Mouse (Mus musculus) liver, embryonic 11.5 days (tissue): ENCODE measurements around the gene 2510009E07Rik. TPM values are rescaled to one million over a fixed set of nuclear protein-coding genes. Genes with fewer than 3 reads are reported as not detected.
A peak's percentile ranks its signal among the peaks of the same experiment; 100 is the strongest.

ENCODE experiments used
- ATAC-seq: fragments of 200-750 bp; cut with Nextera tagmentation; replicated peaks from 2 replicates; pipeline ENCODE4 v1.8.0; 2017; ENCODE audit warnings: moderate number of reproducible peaks, mild to moderate bottlenecking, moderate TSS enrichment, moderate library complexity; ENCODE audit not compliant: low FRiP score
- DNase-seq: peaks from one replicate; pipeline ENCODE4 v3.0.0-alpha.2; 2017; ENCODE audit warnings: low spot score
- H3K27ac ChIP-seq: fragments of 300-500 bp; sonication (generic); 2 replicates; pipeline ENCODE4 v1.5.1; 2014; ENCODE audit warnings: mild to moderate bottlenecking, low read depth, low read length, control low read depth
- H3K27me3 ChIP-seq: fragments of 300-500 bp; sonication (generic); replicated peaks from 2 replicates; pipeline ENCODE4 v1.6.1; 2014; ENCODE audit warnings: low read length, mixed read lengths; ENCODE audit not compliant: control insufficient read depth, insufficient read depth
- H3K36me3 ChIP-seq: fragments of 300-500 bp; sonication (generic); 2 replicates; pipeline ENCODE4 v1.6.1; 2014; ENCODE audit warnings: mild to moderate bottlenecking, low read length, moderate library complexity, mixed read lengths; ENCODE audit not compliant: control insufficient read depth, insufficient read depth
- H3K4me1 ChIP-seq: fragments of 300-500 bp; sonication (generic); replicated peaks from 2 replicates; pipeline ENCODE4 v1.6.1; 2014; ENCODE audit warnings: low read length, mixed read lengths; ENCODE audit not compliant: control insufficient read depth, insufficient read depth
- H3K4me2 ChIP-seq: fragments of 300-500 bp; sonication (generic); 2 replicates; pipeline ENCODE4 v1.6.1; 2014; ENCODE audit warnings: mild to moderate bottlenecking, control low read depth, moderate library complexity
- H3K4me3 ChIP-seq: fragments of 300-500 bp; sonication (generic); 2 replicates; pipeline ENCODE4 v1.5.1; 2014; ENCODE audit warnings: low read depth, low read length, control low read depth
- H3K9ac ChIP-seq: fragments of 300-500 bp; sonication (generic); 2 replicates; pipeline ENCODE4 v1.6.1; 2014; ENCODE audit warnings: low read depth, low read length, control low read depth
- H3K9me3 ChIP-seq: fragments of 300-500 bp; sonication (generic); 2 replicates; pipeline ENCODE4 v1.6.1; 2016; ENCODE audit warnings: low read length, inconsistent platforms, mixed read lengths; ENCODE audit not compliant: control insufficient read depth
- WGBS: fragments of 180-500 bp; shearing (Covaris S2); extraction: QIAGEN DNeasy Blood & Tissue Kit; methylation state at CpG from one replicate; pipeline ENCODE4 v1.1.7; 2014; 5-methylcytosine and 5-hydroxymethylcytosine counted together
- polyA plus RNA-seq: library from polyadenylated mRNA; unstranded; fragments of >200 nt; fragmentation: Nextera tagmentation; extraction: Ambion mirVana; gene quantifications from 2 replicates; pipeline ENCODE4 v1.2.1, GENCODE M21; 2014

The 2510009E07Rik gene
- polyA plus RNA-seq, 1 experiment from 2014 or later, result 5.7 TPM

DNA sequence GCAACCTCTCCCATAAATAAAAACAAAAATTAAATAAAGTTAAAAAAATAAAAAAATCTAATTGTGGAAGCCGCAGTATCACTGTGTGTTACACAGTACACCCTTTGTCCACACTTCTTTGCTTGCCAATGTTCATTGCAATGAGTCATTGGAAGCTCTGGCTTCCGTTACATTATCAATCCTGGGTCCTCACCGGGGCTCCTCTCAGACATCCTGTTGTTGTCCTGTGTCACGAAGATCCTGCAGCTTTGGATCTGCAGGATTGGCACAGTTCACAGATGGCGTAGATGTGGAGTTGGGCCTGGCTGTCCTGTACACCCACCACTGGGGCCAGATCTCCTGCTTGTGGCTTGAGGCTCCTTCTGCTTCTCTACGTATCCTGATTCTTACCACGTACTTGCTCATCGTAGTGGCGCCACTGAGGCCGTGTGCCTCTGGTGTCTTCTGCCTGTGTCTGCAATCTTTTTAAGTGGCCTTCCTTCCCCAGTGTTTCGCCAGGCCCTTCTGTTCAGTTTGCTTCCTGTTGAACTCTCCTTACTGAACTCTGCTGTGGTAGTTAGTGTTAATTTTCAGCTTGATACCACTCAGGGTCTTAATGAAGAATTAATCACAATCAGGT is 57.2 kb downstream of the 2510009E07Rik start:
- DNase-seq (no peak), ATAC-seq (no peak)
- H3K36me3 ChIP-seq, result no peaks in the 10 kb centered on the region
- H3K9me3 ChIP-seq, result no peaks in the 10 kb centered on the region
- H3K27ac ChIP-seq, result no peak overlapping the region
- no peak overlapping the region for H3K4me2 ChIP-seq
- 66% methylated on average over 11 of the region's 11 CpGs for WGBS
- H3K9ac ChIP-seq, result no peak overlapping the region
- no peak overlapping the region for H3K4me3 ChIP-seq
- peaks cover 5% of the 10 kb centered on the region; the same call in 1 of the 2 replicates for H3K4me1 ChIP-seq
- no peaks in the 10 kb centered on the region for H3K27me3 ChIP-seq

DNA sequence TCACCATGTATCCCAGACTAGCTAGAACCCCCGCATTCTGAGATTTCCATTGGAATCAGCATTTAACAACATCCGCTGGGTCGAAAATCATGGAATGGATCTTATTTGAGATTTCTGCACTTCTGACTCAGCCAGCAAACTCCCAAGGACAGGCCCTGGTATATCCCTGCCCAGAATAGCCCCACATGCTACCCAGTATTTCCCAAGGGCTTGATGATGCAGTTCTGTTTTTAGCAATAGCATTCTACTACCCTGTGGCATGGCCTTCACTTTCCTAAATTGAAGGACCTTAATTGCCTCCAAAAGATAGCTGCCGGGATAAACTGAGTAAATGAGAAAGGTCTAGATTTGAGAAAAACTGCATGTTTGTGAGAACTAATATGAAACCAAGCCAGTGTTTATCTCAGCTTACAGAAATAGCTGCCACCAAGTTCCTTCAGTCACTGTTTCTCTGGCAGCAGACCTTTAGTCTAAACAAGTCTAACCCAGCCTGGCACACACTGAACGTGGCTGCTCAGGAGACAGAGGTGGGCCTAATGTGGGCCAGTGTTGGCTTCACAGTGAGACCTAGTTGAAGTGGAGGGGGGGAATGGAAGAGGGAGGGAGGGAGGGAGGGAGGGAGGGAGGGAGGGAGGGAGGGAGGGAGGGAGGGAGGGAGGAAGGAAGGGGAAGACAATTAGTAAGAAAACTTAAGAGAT is 58.2 kb downstream of the 2510009E07Rik start:
- H3K9me3 ChIP-seq, result no peaks in the 10 kb centered on the region
- H3K36me3 ChIP-seq, result no peaks in the 10 kb centered on the region
- H3K4me2 ChIP-seq, result no peak overlapping the region
- no peak overlapping the region for H3K4me3 ChIP-seq
- no peaks in the 10 kb centered on the region for H3K27me3 ChIP-seq
- H3K27ac ChIP-seq, result no peak overlapping the region
- DNase-seq (no peak), ATAC-seq (no peak)
- H3K4me1 ChIP-seq, result no peaks in the 10 kb centered on the region
- 83% methylated on average over 5 of the region's 5 CpGs for WGBS
- H3K9ac ChIP-seq, result no peak overlapping the region

DNA sequence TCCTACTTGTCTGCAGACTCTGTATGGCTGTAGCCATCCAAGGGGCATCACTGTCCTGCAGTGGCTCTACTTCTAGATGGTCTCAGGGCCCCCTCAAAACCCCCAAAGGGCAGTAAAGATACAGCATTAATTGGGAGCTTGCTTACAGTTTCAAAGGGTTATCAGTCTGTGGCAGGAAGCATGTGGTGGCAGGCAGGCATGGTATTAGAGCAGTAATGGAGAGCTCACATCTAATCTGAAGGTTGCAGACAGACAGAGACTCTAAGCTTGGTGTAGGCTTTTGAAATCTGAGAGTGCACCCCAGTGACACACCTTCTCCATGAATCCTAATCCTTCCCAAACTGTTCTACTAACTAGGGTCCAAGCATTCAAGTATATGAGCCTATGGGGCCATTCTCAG is 60.0 kb downstream of the 2510009E07Rik start:
- ATAC-seq (0 out of 2 replicates have a peak, but pooled peaks have one; percentile 47), DNase-seq (no peak)
- no peak overlapping the region for H3K4me3 ChIP-seq
- H3K4me2 ChIP-seq, result no peak overlapping the region
- H3K4me1 ChIP-seq, result no peaks in the 10 kb centered on the region
- no peaks in the 10 kb centered on the region for H3K9me3 ChIP-seq
- no peaks in the 10 kb centered on the region for H3K27me3 ChIP-seq
- H3K36me3 ChIP-seq, result no peaks in the 10 kb centered on the region
- no peak overlapping the region for H3K9ac ChIP-seq
- no peak overlapping the region for H3K27ac ChIP-seq

DNA sequence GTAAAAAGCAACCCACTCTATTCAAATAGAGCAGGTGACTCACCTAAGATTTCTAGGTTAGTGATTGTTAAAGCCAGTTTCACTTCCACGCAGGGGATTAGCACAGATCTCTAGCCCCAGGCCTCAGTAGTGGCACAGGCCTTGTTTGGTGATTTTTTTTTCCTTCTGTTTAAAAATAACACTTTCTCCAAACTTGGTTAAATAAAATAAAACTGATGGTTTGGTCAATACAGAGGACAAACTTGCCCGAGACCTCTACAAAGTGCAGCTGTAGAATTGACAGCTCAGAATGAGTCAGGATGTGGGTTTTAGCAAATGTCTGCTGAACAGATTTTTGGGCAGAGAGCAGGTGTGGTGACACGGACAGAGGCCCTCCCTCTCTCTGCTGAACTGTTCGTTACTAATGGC is 62.6 kb downstream of the 2510009E07Rik start:
- H3K9ac ChIP-seq, result no peak overlapping the region
- WGBS, result 71% methylated on average over 4 of the region's 4 CpGs
- no peak overlapping the region for H3K27ac ChIP-seq
- H3K4me1 ChIP-seq, result no peaks in the 10 kb centered on the region
- no peak overlapping the region for H3K4me2 ChIP-seq
- ATAC-seq, result no peak
- H3K9me3 ChIP-seq, result no peaks in the 10 kb centered on the region
- no peak overlapping the region for H3K4me3 ChIP-seq
- no peaks in the 10 kb centered on the region for H3K27me3 ChIP-seq
- no peaks in the 10 kb centered on the region for H3K36me3 ChIP-seq
- no peak for DNase-seq

DNA sequence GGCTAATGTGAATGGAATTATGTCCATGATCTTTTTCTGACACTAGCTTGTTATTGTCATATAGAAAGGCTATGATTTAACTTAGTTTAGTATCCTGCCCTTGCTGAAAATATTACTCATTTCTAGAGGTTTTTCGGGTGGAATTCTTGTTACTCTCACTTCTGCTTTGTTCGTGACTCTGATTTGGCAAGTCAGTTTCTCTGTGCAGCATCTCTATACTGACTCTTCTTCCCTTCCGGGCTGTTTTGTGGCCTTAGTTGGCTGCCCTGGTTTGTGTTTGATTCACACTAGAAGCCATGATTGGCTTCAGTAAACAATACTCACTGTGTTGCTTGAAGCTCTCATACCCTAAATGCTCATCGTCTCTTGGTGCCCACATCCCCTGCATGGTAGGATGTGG is 63.9 kb downstream of the 2510009E07Rik start:
- H3K9ac ChIP-seq, result no peak overlapping the region
- no peaks in the 10 kb centered on the region for H3K36me3 ChIP-seq
- H3K4me2 ChIP-seq, result no peak overlapping the region
- no peak overlapping the region for H3K27ac ChIP-seq
- no peaks in the 10 kb centered on the region for H3K4me1 ChIP-seq
- WGBS, result 74% methylated on average over 4 of the region's 4 CpGs
- no peaks in the 10 kb centered on the region for H3K27me3 ChIP-seq
- ATAC-seq (no peak), DNase-seq (no peak)
- H3K4me3 ChIP-seq, result no peak overlapping the region
- H3K9me3 ChIP-seq, result no peaks in the 10 kb centered on the region

DNA sequence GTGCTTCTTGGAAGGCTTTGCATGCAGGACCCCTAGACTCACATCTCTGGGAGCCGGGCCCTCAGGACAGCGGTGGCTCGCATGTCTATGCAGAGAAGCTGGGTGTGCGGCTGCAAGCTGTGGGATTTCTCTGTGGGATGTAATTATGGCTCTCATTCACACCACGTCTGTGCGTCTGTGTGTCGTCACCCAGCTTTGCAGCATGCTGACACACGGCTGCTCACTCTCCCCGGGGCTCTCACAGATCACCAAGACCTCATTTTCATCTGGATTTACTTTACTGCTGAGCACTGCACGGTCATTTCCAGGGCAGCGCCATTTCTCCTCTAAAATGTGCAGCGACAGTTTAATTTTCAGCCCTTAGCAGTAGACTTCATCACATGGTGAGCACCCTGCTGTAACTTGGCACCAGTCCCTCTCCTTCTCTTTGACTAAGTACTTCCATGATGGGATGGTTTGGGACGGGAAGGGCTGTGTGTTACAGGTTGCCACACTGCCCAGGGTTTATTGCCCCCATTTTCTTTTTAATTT is 66.3 kb downstream of the 2510009E07Rik start:
- no peak for DNase-seq
- ATAC-seq, result no peak

DNA sequence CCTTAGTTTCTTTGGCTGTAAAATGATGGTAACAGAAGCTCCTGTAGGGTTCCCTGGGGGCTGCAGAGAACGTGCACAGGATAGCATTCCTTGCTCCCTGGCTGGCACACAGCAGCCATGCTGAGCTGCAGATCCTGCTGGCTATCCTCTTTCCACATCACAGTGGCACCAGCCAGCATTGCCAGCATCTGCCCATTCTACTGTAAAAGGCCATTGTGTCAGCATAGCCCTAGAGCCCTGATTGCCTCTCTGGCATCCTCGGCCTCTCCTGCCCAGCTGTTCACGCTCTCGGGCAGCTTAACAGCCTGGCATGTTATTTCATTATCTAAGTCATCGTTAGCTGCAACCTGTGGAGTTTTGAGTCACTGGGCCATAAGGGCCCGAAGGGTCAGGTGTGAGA is 67.2 kb downstream of the 2510009E07Rik start:
- Histone ChIP-seq H3K4me1 (0 out of 2 replicates have a peak, but pooled peaks cover 4% of the 10 kb centered on the region), H3K27me3 (no peaks in the 10 kb centered on the region), H3K9ac (no peak overlapping the region), H3K4me3 (no peak overlapping the region), H3K9me3 (no peaks in the 10 kb centered on the region), H3K27ac (no peak overlapping the region), H3K36me3 (no peaks in the 10 kb centered on the region), H3K4me2 (no peak overlapping the region)
- ATAC-seq, result no peak
- no peak for DNase-seq
- 82% methylated on average over 6 of the region's 6 CpGs for WGBS

More for the DNA sequence above, 66.3 kb downstream of the 2510009E07Rik start:
- H3K27ac ChIP-seq, result no peak overlapping the region
- no peaks in the 10 kb centered on the region for H3K36me3 ChIP-seq
- no peaks in the 10 kb centered on the region for H3K9me3 ChIP-seq
- no peak overlapping the region for H3K4me2 ChIP-seq
- no peaks in the 10 kb centered on the region for H3K27me3 ChIP-seq
- H3K9ac ChIP-seq, result no peak overlapping the region
- no peaks in the 10 kb centered on the region for H3K4me1 ChIP-seq
- whole genome bisulfite sequencing, result 75% methylated on average over 13 of the region's 13 CpGs
- no peak overlapping the region for H3K4me3 ChIP-seq

DNA sequence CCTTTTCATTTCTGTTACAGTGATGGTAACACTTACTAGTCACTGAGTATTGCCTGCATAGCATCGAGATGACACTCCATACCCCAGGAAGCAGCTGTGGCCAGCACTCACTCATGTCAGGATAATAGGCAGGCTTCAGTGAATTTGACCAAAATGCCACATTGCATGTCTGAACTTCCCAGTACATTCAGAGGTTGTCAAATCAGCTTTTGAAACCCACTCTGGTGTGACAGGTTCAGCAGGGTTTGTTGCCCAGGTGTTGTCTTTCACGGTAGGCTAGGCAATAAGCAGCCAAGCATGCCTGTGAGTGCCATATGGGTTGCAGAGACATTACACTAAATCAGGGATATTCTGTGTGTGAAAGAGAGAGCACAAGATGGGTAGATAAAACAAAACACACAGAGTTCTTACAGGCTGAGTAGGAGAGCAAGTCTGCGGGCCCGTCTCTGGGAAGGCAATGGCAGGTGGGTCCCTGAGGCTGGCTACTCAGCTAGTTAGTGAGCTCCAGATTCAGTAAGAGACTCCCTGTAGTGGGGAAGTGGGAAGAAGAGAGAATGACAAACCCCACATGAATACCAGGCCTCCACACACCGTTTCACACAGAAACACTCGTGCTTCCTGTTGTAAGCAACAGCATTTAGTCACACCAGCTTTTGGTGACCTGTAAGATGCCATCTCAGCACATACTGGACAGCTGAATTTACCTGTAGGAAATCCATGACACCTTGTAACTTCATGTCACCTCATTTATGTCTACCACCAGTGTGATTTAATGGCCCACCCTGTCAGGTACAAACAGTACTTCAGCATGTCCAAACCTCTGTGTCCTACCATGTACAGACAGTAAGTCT is 68.5 kb downstream of the 2510009E07Rik start:
- ATAC-seq (no peak), DNase-seq (no peak)
- no peaks in the 10 kb centered on the region for H3K36me3 ChIP-seq
- WGBS, result 77% methylated on average over 6 of the region's 6 CpGs
- no peak overlapping the region for H3K4me2 ChIP-seq
- 0 out of 2 replicates have a peak, but pooled peaks cover 4% of the 10 kb centered on the region for H3K4me1 ChIP-seq
- no peak overlapping the region for H3K4me3 ChIP-seq
- no peak overlapping the region for H3K27ac ChIP-seq
- no peak overlapping the region for H3K9ac ChIP-seq
- no peaks in the 10 kb centered on the region for H3K27me3 ChIP-seq
- no peaks in the 10 kb centered on the region for H3K9me3 ChIP-seq
